Mouse (Mus musculus): ENCODE data around the gene Psme2. TPM values are rescaled to one million over a fixed set of nuclear protein-coding genes. Genes with fewer than 3 reads are reported as not detected.
A peak's percentile ranks its signal among the peaks of the same experiment; 100 is the strongest.

Psme2 gene
- total and polyA plus RNA-seq, 3 experiments, result 49.2 to 332 (median 329) TPM

- DNase-seq, result no peak
Measured at GRCm38 (mm10) chr14:55567496-55567895, 23.4 kb downstream of the Psme2 start.

DNA sequence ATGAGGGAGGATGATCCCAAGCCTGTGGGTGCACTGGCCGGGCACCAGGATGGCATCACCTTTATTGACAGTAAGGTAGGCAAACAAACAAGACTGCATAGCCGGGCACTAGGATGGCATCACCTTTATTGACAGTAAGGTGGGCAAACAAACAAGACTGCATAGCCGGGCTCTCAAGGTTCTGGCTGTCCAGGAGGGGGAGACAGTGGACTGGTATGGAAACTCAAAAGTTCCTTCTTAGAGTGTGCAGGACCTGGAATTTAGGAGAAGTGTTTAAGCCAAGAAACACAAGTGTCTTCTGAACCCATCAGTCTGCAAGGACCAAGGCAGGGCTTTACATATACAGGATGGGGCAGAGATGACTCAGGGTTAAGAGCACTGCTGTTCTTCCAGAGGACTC lies 25.2 kb downstream of the Psme2 start:
- DNase-seq, result no peak

- DNase-seq, result no peak
Measured at GRCm38 (mm10) chr14:55563249-55563648, 27.7 kb downstream of the Psme2 start.

DNA sequence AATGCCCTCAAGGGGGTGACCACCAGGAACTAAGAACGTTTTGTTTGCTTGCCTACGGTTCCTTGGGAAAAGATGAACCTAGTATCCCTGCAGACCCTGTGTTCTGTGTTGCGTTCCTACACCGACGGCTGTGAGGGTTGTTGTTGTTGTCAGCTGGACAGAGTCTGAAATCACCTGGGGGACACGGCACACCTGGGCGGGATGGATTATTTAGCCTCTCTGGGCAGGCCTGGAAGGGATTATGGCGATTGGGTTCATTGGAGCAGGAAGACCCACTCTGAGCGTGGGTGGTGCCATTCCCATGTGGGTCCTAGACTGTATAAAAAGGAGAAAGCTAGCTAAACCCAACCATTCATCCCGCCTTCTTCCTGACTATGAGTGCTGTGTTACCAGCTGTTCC lies 29.1 kb downstream of the Psme2 start:
- no peak for DNase-seq

- DNase-seq, result peak; percentile 99
Measured at GRCm38 (mm10) chr14:55560202-55561073, 30.5 kb downstream of the Psme2 start, which contains the start of gene A730061H03Rik. Gene A730061H03Rik, minus strand, starts transcription at chr14:55560406.

GRCm38 (mm10) chr14:55559799-55560201 lies 31.1 kb downstream of the Psme2 start, which contains the start of gene Dcaf11:
Gene Dcaf11, plus strand, starts transcription at chr14:55560006.
- peak; percentile 94 for DNase-seq

- no peak for DNase-seq
Measured at GRCm38 (mm10) chr14:55558740-55559448, 32.0 kb downstream of the Psme2 start.

DNA sequence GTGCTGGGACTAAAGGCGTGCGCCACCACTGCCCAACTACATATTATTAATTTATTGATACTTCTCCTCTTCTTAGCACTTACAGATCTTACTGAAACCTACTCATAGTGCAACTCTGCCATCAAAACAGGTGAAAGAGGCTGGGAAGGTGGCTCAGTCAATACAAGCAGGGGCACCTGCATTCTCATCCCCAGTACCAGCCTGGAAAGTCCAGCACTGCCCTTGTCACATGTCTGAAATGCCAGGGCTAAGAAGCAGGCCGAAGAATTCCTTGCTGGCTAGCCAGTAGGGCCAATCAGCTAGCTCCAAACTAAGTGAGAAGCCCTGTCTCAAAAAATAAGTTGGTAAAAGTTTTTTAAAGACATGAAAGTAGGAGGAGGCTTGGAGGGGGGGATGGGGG lies 33.3 kb downstream of the Psme2 start:
- DNase-seq, result no peak

GRCm38 (mm10) chr14:55557003-55557402 lies 33.9 kb downstream of the Psme2 start:
- DNase-seq, result peak; percentile 77

DNA sequence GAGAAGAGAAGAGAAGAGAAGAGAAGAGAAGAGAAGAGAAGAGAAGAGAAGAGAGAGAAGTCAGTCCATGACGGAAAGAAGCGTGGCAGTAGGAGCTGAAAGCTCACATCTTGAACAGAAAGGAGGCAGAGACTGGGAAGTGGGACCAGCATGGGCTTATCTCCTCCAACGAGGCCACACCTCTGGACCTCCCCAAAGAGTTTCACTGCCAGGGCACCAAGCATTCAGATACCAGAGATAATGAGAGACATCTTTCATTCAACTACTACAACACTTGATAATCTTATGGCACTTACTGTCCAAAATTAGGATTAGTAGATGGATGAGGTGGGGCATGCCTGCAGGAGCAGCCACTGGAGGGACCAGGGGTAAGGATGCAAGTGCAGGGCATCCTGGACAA lies 35.1 kb downstream of the Psme2 start:
- DNase-seq, result no peak

DNA sequence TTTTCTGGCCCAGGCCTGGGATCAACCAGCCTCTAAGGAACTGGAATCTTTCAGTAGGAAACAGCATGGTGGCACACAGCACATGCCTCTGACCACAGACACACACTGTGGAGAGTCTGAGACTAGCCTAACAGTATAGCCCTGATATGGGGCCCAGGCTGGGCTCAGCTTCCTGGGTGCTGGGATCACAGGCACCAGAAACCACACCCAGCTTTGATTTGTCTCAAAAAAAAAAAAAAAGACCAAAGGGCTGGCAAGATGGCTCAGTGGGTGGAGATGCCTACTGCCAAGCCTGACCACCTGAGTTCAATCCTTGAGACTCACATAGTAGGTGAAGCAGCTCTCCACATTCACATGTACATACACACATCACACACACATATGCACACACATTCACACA lies 36.3 kb downstream of the Psme2 start:
- no peak for DNase-seq

DNA sequence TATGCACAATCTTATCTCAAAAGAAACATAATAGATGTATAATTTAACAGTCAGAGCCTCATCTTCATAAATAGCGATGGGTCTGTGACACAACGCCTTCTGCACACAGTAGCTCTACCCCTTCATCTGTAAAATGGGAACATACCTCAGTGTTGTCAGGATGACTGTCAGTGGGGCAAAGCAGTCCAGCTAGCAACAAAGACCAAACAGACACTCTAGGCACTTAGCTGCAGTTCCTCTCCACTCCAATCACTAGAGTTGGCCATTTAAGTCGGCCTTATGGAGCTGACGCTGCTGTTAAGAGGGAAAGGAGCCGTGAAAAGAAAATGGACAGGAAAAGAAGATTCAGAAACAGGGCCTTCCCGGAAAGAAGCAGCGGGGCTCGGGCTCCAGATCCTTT lies 39.1 kb downstream of the Psme2 start:
- DNase-seq, result no peak

DNA sequence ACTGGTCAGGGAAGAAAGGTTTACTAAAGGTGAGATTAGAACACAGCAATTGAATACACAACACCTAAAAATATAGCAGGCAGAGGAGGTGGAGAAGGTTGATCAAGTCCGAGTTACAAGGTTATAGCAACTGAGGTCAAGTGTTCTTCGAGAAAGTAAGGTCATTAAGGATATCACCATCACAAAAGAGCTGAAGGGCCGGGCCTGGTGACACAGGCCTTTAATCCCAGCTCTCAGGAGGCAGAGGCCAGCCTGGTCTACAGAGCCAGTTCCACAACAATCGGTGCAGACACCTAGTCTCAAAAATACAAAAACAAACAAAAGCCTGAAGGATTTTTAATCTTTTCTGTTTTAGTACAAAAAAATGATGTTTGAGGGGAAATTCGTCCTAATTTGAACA lies 39.6 kb downstream of the Psme2 start:
- DNase-seq, result no peak

- no peak for DNase-seq
Measured at GRCm38 (mm10) chr14:55550191-55550590, 40.7 kb downstream of the Psme2 start.

DNA sequence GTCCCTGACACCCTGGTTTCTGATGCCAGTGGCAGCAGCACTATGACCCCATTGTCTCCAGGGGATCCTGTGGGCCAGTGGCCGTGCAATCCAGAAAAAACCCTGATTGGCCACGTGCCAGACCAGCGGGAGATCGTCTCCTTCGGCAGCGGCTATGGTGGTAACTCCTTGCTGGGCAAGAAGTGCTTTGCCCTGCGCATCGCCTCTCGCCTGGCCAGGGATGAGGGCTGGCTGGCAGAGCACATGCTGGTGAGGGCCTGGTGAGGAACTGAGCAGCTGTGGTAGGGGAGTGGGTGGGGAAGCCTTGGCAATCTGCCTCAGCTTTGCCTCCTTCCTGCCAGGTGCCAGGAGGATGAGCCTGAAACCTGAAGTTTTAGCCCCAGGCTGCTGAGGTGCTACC lies 46.6 kb downstream of the Psme2 start:
- DNase-seq, result no peak

- DNase-seq, result no peak
Measured at GRCm38 (mm10) chr14:55542268-55542667, 48.6 kb downstream of the Psme2 start.

GRCm38 (mm10) chr14:55540787-55541321 lies 50.1 kb downstream of the Psme2 start:
- peak; percentile 84 for DNase-seq

DNA sequence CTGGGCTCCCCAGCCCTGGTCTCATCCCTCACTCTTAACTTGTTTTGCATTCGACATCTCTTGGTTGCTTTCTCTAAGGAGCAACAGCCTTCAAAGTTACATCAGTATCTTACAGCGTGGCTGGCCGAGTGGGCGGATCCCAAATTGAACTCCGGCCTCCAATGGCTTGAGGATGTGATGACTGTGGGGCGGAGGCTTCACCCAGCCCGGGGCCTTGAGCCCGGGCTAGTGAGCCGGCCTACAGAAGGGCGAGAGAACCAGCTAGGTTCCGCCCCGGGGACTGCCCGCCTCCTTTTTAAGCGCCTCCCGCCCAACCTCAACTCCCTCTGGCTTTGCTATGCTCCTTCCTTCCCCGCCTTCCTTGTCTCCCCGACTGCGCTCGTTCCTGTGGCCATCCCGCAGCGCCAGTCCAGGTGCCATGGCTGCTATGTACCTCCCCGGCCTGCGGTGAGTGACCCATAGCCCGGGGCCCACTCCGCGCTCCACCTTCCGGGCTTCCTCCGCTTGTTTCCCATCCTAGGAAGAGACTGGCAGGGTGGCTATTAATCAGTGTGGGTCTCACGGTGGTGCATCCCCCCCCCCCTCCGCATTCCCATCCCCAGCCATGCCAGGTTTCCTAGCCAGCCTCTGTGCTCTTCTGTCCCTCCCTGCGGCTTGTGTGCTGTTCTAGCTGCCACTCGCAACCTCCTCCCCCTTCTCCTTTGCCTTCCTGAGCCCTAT lies 50.7 kb downstream of the Psme2 start, which contains the start of gene Pck2:
Pck2 (plus strand) TSS at position 200 of the 720 bp plus-strand sequence.
- peak; percentile 96 for DNase-seq

Measured in adrenal gland, adult 2 months (tissue).